Mouse (Mus musculus) limb, embryonic 11.5 days (tissue): ENCODE data around the gene Osm. TPM values are rescaled to one million over a fixed set of nuclear protein-coding genes. Genes with fewer than 3 reads are reported as not detected.
A peak's percentile ranks its signal among the peaks of the same experiment; 100 is the strongest.

Experiments
- ATAC-seq: fragments of 200-750 bp; cut with Nextera tagmentation; 2 replicates; pipeline ENCODE4 v1.8.0; 2017; ENCODE audit warnings: low read depth; ENCODE audit not compliant: insufficient number of reproducible peaks, low FRiP score, low TSS enrichment
- DNase-seq: peaks from one replicate; pipeline ENCODE4 v3.0.0-alpha.2; 2015; ENCODE audit warnings: low spot score
- H3K27ac ChIP-seq: fragments of 300-500 bp; sonication (generic); replicated peaks from 2 replicates; pipeline ENCODE4 v1.5.1; 2014; ENCODE audit warnings: low read depth, mild to moderate bottlenecking, low read length
- H3K27me3 ChIP-seq: fragments of 300-500 bp; sonication (generic); 2 replicates; pipeline ENCODE4 v1.6.1; 2014; ENCODE audit warnings: mild to moderate bottlenecking, low read length, mixed read lengths; ENCODE audit not compliant: control insufficient read depth, insufficient read depth
- H3K36me3 ChIP-seq: fragments of 300-500 bp; sonication (generic); 2 replicates; pipeline ENCODE4 v1.6.1; 2014; ENCODE audit warnings: mild to moderate bottlenecking, low read length, moderate library complexity, mixed read lengths; ENCODE audit not compliant: control insufficient read depth, insufficient read depth
- H3K4me1 ChIP-seq: fragments of 300-500 bp; sonication (generic); 2 replicates; pipeline ENCODE4 v1.6.1; 2014; ENCODE audit warnings: low read length, mixed read lengths; ENCODE audit not compliant: control insufficient read depth, insufficient read depth
- H3K4me2 ChIP-seq: fragments of 300-500 bp; sonication (generic); 2 replicates; pipeline ENCODE4 v1.6.1; 2014; ENCODE audit warnings: low read depth, mild to moderate bottlenecking, moderate library complexity; ENCODE audit not compliant: severe bottlenecking
- H3K4me3 ChIP-seq: fragments of 300-500 bp; sonication (generic); 2 replicates; pipeline ENCODE4 v1.5.1; 2014; ENCODE audit warnings: low read depth, low read length
- H3K9ac ChIP-seq: fragments of 300-500 bp; sonication (generic); 2 replicates; pipeline ENCODE4 v1.6.1; 2014; ENCODE audit warnings: mild to moderate bottlenecking, low read length
- H3K9me3 ChIP-seq: fragments of 300-500 bp; sonication (generic); 2 replicates; pipeline ENCODE4 v1.6.1; 2016; ENCODE audit warnings: low read length; ENCODE audit not compliant: control insufficient read depth
- WGBS: fragments of 180-500 bp; shearing (Covaris S2); extraction: QIAGEN DNeasy Blood & Tissue Kit; methylation state at CpG from one replicate; pipeline ENCODE4 v1.1.7; 2014; 5-methylcytosine and 5-hydroxymethylcytosine counted together
- polyA plus RNA-seq: library from polyadenylated mRNA; unstranded; fragments of >200 nt; fragmentation: Nextera tagmentation; extraction: Ambion mirVana; gene quantifications from 2 replicates; pipeline ENCODE4 v1.2.1, GENCODE M21; 2014

Osm gene
- polyA plus RNA-seq, 1 experiment from 2014 or later, result not detected

GRCm38 (mm10) chr11:4218637-4219036 is 17.6 kb upstream of the Osm start:
- no peak for ATAC-seq

DNA sequence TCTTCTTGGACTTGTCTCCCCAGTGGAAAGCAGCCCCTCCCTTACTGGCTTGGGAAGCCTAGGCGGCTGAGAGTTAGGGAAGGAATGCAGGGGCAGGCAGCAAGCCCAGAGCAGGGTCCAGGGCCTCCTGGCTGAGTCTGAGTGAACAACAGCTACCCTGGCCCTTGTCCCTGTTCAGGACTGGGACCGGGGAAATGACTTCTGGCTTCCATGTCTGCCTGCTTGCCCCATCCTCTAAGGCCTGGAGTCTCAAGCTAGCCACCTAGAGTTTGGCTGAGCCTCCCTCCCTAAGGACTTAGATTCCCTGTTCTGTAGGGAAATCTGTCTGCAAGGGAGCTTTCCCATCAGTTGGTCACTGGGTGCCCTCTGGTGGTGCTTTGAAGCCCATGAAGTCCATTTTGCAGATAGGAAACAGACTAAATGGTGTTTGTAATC is 16.9 kb upstream of the Osm start:
- peak; percentile 54 for DNase-seq
- no peak overlapping the region for H3K27ac ChIP-seq
- no peak overlapping the region for H3K4me2 ChIP-seq

More at GRCm38 (mm10) chr11:4218637-4219036, 17.6 kb upstream of the Osm start:
- H3K27me3 ChIP-seq, result peaks cover 9% of the 10 kb centered on the region
- peak overlapping the region; percentile 13; the same call in 1 of the 2 replicates for H3K9ac ChIP-seq
- no peaks in the 10 kb centered on the region for H3K4me1 ChIP-seq
- H3K9me3 ChIP-seq, result no peaks in the 10 kb centered on the region
- DNase-seq, result no peak
- peak overlapping the region; percentile 84 for H3K4me2 ChIP-seq
- H3K27ac ChIP-seq, result no peak overlapping the region
- no peaks in the 10 kb centered on the region; the same call in 1 of the 2 replicates for H3K36me3 ChIP-seq
- WGBS, result 8% methylated on average over 6 of the region's 6 CpGs
- H3K4me3 ChIP-seq, result peak overlapping the region; percentile 43

DNA sequence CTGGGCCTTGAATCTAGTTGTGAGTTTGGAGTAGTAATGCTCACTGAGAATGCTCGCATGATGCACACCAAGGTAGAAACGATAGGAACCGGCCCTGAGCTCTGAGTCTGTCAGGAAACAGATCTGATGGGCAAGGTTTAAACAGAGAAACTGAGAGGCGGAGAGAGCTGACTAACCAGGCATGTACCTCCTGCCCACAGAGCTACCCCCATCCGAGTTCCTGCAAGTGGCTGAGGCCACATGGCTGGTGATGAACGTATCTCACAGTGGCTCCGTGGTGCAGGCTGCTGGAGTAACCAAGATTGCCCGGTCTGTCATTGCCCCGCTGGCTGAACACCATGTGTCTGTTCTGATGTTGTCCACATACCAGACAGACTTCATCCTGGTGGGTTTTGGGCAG is 16.3 kb upstream of the Osm start:
- no peak overlapping the region for H3K27ac ChIP-seq
- WGBS, result 69% methylated on average over 9 of the region's 9 CpGs

More for the DNA sequence above, 16.9 kb upstream of the Osm start:
- Histone ChIP-seq H3K9ac (no peak overlapping the region), H3K4me3 (no peak overlapping the region), H3K9me3 (no peaks in the 10 kb centered on the region), H3K27me3 (peaks cover 9% of the 10 kb centered on the region), H3K4me1 (no peaks in the 10 kb centered on the region), H3K36me3 (no peaks in the 10 kb centered on the region; the same call in 1 of the 2 replicates)
- ATAC-seq, result no peak
- 15% methylated on average over 2 of the region's 2 CpGs for WGBS

GRCm38 (mm10) chr11:4220443-4221400 is 15.5 kb upstream of the Osm start:
- ATAC-seq (no peak), DNase-seq (peak; percentile 81)
- Histone ChIP-seq H3K4me1 (no peaks in the 10 kb centered on the region), H3K9ac (no peak overlapping the region), H3K4me3 (no peak overlapping the region), H3K27me3 (peaks cover 9% of the 10 kb centered on the region), H3K36me3 (no peaks in the 10 kb centered on the region), H3K4me2 (no peak overlapping the region), H3K27ac (no peak overlapping the region), H3K9me3 (no peaks in the 10 kb centered on the region)
- WGBS, result 49% methylated on average over 28 of the region's 28 CpGs

More for the DNA sequence above, 16.3 kb upstream of the Osm start:
- ATAC-seq (no peak), DNase-seq (no peak)
- Histone ChIP-seq H3K4me3 (no peak overlapping the region), H3K27me3 (peaks cover 9% of the 10 kb centered on the region), H3K4me2 (no peak overlapping the region), H3K36me3 (no peaks in the 10 kb centered on the region; the same call in 1 of the 2 replicates), H3K4me1 (no peaks in the 10 kb centered on the region), H3K9ac (no peak overlapping the region), H3K9me3 (no peaks in the 10 kb centered on the region)

DNA sequence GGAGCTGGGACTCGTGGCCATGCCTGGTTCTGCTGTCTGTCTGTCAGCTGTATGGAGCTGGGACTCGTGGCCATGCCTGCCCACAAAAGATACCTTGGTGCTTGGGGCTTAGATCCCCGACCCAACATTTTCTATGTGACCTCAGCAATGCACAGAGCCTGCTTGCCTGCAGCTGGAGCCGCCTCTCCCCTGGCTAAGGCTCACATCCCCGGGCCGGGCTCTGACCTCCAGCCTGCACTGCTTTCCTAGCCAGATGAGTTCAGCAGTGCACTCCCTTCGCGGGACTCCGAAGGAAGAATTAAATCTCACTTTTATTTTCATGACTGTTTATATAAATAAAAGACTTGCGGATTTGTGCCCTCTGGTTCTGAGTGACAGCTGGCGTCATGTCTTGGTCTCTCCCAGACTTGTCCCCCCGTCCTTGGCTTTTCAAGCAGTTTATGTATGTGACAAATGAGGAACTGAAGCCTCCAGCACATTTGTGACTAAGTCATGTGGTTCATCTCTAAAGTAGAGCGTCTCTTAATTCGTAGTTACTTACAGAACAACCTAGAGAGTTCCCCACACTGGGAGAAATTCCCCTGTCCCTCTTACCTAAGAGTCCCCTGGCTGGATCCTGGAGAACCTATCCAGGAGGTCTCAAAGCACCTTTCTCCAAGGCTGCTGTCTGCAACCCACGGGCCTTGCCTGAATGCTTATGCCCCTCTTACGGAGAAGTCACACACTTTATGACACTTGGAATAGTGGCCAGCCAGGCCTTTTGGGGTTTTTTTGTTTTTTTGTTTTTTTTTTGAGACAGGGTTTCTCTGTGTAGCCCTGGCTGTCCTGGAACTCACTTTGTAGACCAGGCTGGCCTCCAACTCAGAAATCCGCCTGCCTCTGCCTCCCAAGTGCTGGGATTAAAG is 13.9 kb upstream of the Osm start:
- H3K4me2 ChIP-seq, result no peak overlapping the region
- H3K4me1 ChIP-seq, result no peaks in the 10 kb centered on the region
- no peak for DNase-seq
- 80% methylated on average over 17 of the region's 17 CpGs for WGBS
- no peaks in the 10 kb centered on the region for H3K36me3 ChIP-seq
- no peaks in the 10 kb centered on the region for H3K9me3 ChIP-seq
- no peak overlapping the region for H3K9ac ChIP-seq
- no peak overlapping the region for H3K4me3 ChIP-seq
- ATAC-seq, result no peak
- peaks cover 9% of the 10 kb centered on the region for H3K27me3 ChIP-seq
- no peak overlapping the region for H3K27ac ChIP-seq

DNA sequence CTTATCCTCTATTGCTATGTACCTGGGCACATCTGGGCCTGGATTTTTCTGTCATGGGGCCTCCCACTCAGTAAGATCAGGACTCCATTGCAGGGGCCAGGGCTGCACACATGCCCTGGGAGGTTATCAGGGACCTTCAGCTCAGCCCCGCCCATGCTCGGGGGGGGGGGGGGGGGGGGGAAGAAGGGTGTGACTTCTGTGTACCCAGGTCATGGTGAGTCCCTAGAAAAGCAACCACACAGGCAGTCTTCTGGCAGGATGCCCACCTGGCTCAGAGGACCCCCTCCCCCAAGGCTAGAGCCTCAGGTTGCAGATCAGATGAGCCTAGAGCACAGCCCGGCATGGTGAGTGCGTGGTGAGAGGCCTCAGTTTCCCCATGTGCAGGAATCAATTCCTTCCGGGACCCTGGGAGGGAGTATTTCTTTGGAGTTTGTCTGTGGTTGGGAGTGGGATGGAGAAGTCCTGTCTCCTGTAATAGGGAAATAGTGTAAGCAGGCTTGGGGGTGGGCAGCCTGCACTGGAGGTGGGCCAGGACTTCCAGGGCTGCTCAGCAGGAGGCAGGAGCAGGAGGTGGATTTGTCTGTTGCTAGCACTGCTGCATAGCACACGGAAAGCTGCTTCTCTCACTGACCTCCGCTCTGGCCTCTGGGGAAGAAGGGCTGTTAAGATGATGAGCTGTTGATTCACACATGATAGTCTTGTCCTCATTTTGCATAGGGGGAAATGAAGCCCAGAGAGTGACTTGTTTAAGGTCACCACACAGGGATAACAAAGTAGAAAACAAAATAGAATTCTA is 12.6 kb upstream of the Osm start:
- H3K4me2 ChIP-seq, result no peak overlapping the region
- no peaks in the 10 kb centered on the region for H3K4me1 ChIP-seq
- no peaks in the 10 kb centered on the region for H3K9me3 ChIP-seq
- H3K9ac ChIP-seq, result no peak overlapping the region
- DNase-seq, result no peak
- H3K27me3 ChIP-seq, result peaks cover 6% of the 10 kb centered on the region
- no peak overlapping the region for H3K4me3 ChIP-seq
- no peaks in the 10 kb centered on the region for H3K36me3 ChIP-seq
- H3K27ac ChIP-seq, result no peak overlapping the region
- no peak for ATAC-seq
- WGBS, result 35% methylated on average over 6 of the region's 7 CpGs

DNA sequence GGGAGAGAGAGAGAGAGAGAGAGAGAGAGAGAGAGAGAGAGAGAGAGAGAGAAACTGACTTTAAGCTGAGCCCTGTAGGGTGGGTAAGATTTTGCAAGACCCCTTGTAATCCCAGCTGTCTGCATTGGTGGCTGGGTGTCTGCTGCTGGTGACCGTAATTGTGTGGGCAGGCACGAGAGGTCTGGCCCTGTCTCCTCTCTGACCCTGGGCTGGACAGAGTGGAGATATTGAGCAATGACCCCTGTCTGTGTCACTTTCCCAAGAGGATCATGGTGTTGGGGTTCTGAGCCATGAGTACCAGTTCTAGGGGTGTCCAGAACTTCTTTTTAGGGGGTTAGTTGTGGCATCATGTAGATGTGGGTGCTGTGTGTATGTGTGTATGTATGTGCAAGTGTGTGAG is 12.0 kb upstream of the Osm start:
- Histone ChIP-seq H3K27me3 (peaks cover 2% of the 10 kb centered on the region; the same call in 1 of the 2 replicates), H3K9ac (no peak overlapping the region), H3K4me2 (no peak overlapping the region), H3K4me1 (0 out of 2 replicates have a peak, but pooled peaks cover 4% of the 10 kb centered on the region), H3K36me3 (no peaks in the 10 kb centered on the region), H3K9me3 (no peaks in the 10 kb centered on the region), H3K27ac (no peak overlapping the region), H3K4me3 (no peak overlapping the region)
- DNase-seq, result no peak
- no peak for ATAC-seq
- WGBS, result 29% methylated on average over 2 of the region's 2 CpGs
